Comparison of ENCODE assay signal across 9 mouse cellular contexts in the genomic region with DNA sequence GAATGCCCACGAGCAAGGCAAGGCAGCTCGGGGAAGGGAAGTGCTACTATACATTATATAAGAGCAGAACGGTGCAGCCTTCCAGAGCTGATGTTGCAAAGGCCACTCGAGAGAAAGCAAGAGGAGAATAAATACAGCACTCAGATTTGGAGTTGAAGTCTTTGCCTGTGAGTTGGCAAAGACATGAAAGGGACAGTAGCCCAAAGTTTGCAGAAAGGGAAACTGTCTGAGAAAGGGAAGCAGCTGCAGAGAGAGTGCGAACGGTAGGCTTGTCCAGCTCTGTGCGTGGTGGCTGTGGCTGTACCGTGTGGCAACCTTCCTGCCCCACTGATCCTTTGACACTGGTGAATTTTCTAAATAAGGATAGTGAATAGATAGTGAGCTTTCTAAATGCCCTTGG. TPM values are rescaled to one million over a fixed set of nuclear protein-coding genes. Genes with fewer than 3 reads are reported as not detected.
DNase-seq lines count a peak whose midpoint lies in the region; ATAC-seq and TF ChIP-seq lines count a peak whose summit lies in the region.
"Had no signal": no experiment of that assay in that cellular context is flagged by ENCODE, and none has a peak within 500 bp of the region (broad histone marks: within the 10 kb centered on the region; RNA-seq: fewer than 3 reads in every experiment).

No protein-coding gene starts in this region.

- 73% methylated on average over 8 of the region's 8 CpGs for WGBS in neural tube, embryonic 11.5 days
- 10% methylated on average over 8 of the region's 8 CpGs for WGBS in lung, embryonic 16.5 days
- 33% methylated on average over 8 of the region's 8 CpGs for WGBS in stomach, postnatal 0 days

- no peak overlapping the region for H3K9ac ChIP-seq in neural tube, embryonic 11.5 days (ENCODE audit: low read length)
- peak overlapping the region; percentile 93 for H3K9ac ChIP-seq in lung, embryonic 16.5 days (ENCODE audit: low read length)
- H3K9ac ChIP-seq in stomach, postnatal 0 days (ENCODE audit: low read length) = no peak overlapping the region

- no peak for ATAC-seq in neural tube, embryonic 11.5 days (ENCODE audit: insufficient read depth, low FRiP score, low TSS enrichment)
- peak; percentile 70 for ATAC-seq in granulocyte monocyte progenitor cell, adult 5-6 weeks (replicated peaks; ENCODE audit: poor library complexity, severe bottlenecking)
- peak; percentile 71 for ATAC-seq in lung, embryonic 16.5 days (ENCODE audit: low read depth)
- no peak for ATAC-seq in stomach, postnatal 0 days (ENCODE audit: low FRiP score, low TSS enrichment)
- no peak for ATAC-seq in CD4-positive, CD25-positive, alpha-beta regulatory T cell, adult 4 months

- TF ChIP-seq CTCF in stomach, postnatal 0 days (IDR thresholded peaks at IDR 0.05; ENCODE audit: low read depth) = no peak

- peak overlapping the region; percentile 6; the same call in 1 of the 2 replicates for H3K4me3 ChIP-seq in neural tube, embryonic 11.5 days (ENCODE audit: low read depth, low read length)
- H3K4me3 ChIP-seq in lung, embryonic 16.5 days (ENCODE audit: low read length) = peak overlapping the region; percentile 95
- H3K4me3 ChIP-seq in stomach, postnatal 0 days (ENCODE audit: low read depth, low read length) = no peak overlapping the region

- H3K27me3 ChIP-seq in neural tube, embryonic 11.5 days (ENCODE audit: control insufficient read depth, insufficient read depth, low read length) = no peaks in the 10 kb centered on the region
- H3K27me3 ChIP-seq in lung, embryonic 16.5 days (ENCODE audit: control insufficient read depth, insufficient read depth, low read depth, low read length) = no peaks in the 10 kb centered on the region
- no peaks in the 10 kb centered on the region for H3K27me3 ChIP-seq in stomach, postnatal 0 days (ENCODE audit: control insufficient read depth, insufficient read depth, low read length)

- H3K9me3 ChIP-seq in neural tube, embryonic 11.5 days (ENCODE audit: control insufficient read depth, low read length) = no peaks in the 10 kb centered on the region
- H3K9me3 ChIP-seq in lung, embryonic 16.5 days (ENCODE audit: control insufficient read depth, low read length) = no peaks in the 10 kb centered on the region
- H3K9me3 ChIP-seq in stomach, postnatal 0 days (ENCODE audit: control insufficient read depth, low read length) = no peaks in the 10 kb centered on the region

- no peak for TF ChIP-seq EP300 in stomach, postnatal 0 days (optimal IDR thresholded peaks at IDR 0.05)

- H3K36me3 ChIP-seq in neural tube, embryonic 11.5 days (ENCODE audit: control insufficient read depth, insufficient read depth, low read length) = no peaks in the 10 kb centered on the region
- H3K36me3 ChIP-seq in lung, embryonic 16.5 days (ENCODE audit: control insufficient read depth, insufficient read depth, low read length) = no peaks in the 10 kb centered on the region
- H3K36me3 ChIP-seq in stomach, postnatal 0 days (ENCODE audit: control insufficient read depth, insufficient read depth, low read length) = no peaks in the 10 kb centered on the region

- H3K4me1 ChIP-seq in neural tube, embryonic 11.5 days (ENCODE audit: control insufficient read depth, insufficient read depth, low read length) = peaks cover 13% of the 10 kb centered on the region
- H3K4me1 ChIP-seq in lung, embryonic 16.5 days (replicated peaks; ENCODE audit: control insufficient read depth, insufficient read depth, low read length) = peaks cover 33% of the 10 kb centered on the region
- no peaks in the 10 kb centered on the region for H3K4me1 ChIP-seq in stomach, postnatal 0 days (replicated peaks; ENCODE audit: control insufficient read depth, insufficient read depth)

- DNase-seq in neural tube, embryonic 11.5 days (ENCODE audit: low spot score) = no peak
- no peak for DNase-seq in neural tube, embryonic 10.5 days (ENCODE audit: extremely low spot score, low spot score)
- no peak for DNase-seq in stomach, postnatal 0 days (ENCODE audit: low spot score)
- no peak for DNase-seq in kidney, postnatal 25 days
- no peak for DNase-seq in natural killer cell, adult 2 months (ENCODE audit: low spot score in 2 of 2)

- peak overlapping the region; percentile 67 for H3K4me2 ChIP-seq in neural tube, embryonic 11.5 days (ENCODE audit: low read depth)
- H3K4me2 ChIP-seq in lung, embryonic 16.5 days (ENCODE audit: low read depth, low read length) = peak overlapping the region; percentile 87
- peak overlapping the region; percentile 85 for H3K4me2 ChIP-seq in stomach, postnatal 0 days (replicated peaks; ENCODE audit: low read depth)

- no peak overlapping the region for H3K27ac ChIP-seq in neural tube, embryonic 11.5 days (ENCODE audit: low read depth, low read length)
- H3K27ac ChIP-seq in lung, embryonic 16.5 days (ENCODE audit: low read length) = peak overlapping the region; percentile 69
- H3K27ac ChIP-seq in stomach, postnatal 0 days (replicated peaks) = no peak overlapping the region

RNA-seq across cellular contexts. Expression of a gene that starts 1.6 kb away (rescaled TPM):
- polyA plus RNA-seq in neural tube, embryonic 11.5 days (2014; fragmentation: Nextera tagmentation; extraction: Ambion mirVana) = 12.2 and 13.3 TPM in 2 replicates
- total RNA-seq in granulocyte monocyte progenitor cell, adult 5-6 weeks (2014; fragmentation: Nextera tagmentation) = 16.8 and 48.8 TPM in 2 replicates
- total RNA-seq in granulocyte monocyte progenitor cell, adult 5-6 weeks (2017) = 12.7 and 15.7 TPM in 2 replicates
- polyA plus RNA-seq in lung, embryonic 16.5 days (2015; fragmentation: Nextera tagmentation; extraction: Ambion mirVana) = 9.8 and 11.7 TPM in 2 replicates
- 6.9 and 7.0 TPM in 2 replicates for polyA plus RNA-seq in stomach, postnatal 0 days (2015; fragmentation: Nextera tagmentation; extraction: Ambion mirVana)
- 10 to 100 TPM in 1 of 2 experiments, 1 to 10 TPM in 1; 7.0 to 10.1 TPM for polyA plus RNA-seq in CD4-positive, CD25-positive, alpha-beta regulatory T cell, adult 4 months (2017; shearing (Covaris generic))

RNA-seq across cellular contexts. Expression of a gene that starts 8.9 kb away (rescaled TPM):
- 0.44 TPM in 1 of 2 replicates, not detected in the other for polyA plus RNA-seq in neural tube, embryonic 11.5 days (2014; fragmentation: Nextera tagmentation; extraction: Ambion mirVana)
- not detected in 2 replicates for total RNA-seq in granulocyte monocyte progenitor cell, adult 5-6 weeks (2014; fragmentation: Nextera tagmentation)
- not detected in 2 replicates for total RNA-seq in granulocyte monocyte progenitor cell, adult 5-6 weeks (2017)
- 0.20 and 0.28 TPM in 2 replicates for polyA plus RNA-seq in lung, embryonic 16.5 days (2015; fragmentation: Nextera tagmentation; extraction: Ambion mirVana)
- polyA plus RNA-seq in stomach, postnatal 0 days (2015; fragmentation: Nextera tagmentation; extraction: Ambion mirVana) = 0.25 and 0.27 TPM in 2 replicates
- polyA plus RNA-seq in CD4-positive, CD25-positive, alpha-beta regulatory T cell, adult 4 months (2017; shearing (Covaris generic)) = under 1 TPM; 0.68 to 0.78 TPM
- polyA plus RNA-seq: spleen, adult 2 months had no signal

RNA-seq across cellular contexts. Expression of a gene that starts 44.0 kb away (rescaled TPM):
- polyA plus RNA-seq in neural tube, embryonic 11.5 days (2014; fragmentation: Nextera tagmentation; extraction: Ambion mirVana) = 197 and 216 TPM in 2 replicates
- total RNA-seq in granulocyte monocyte progenitor cell, adult 5-6 weeks (2014; fragmentation: Nextera tagmentation) = 156 and 193 TPM in 2 replicates
- 141 and 174 TPM in 2 replicates for total RNA-seq in granulocyte monocyte progenitor cell, adult 5-6 weeks (2017)
- 173 and 181 TPM in 2 replicates for polyA plus RNA-seq in lung, embryonic 16.5 days (2015; fragmentation: Nextera tagmentation; extraction: Ambion mirVana)
- polyA plus RNA-seq in stomach, postnatal 0 days (2015; fragmentation: Nextera tagmentation; extraction: Ambion mirVana) = 191 and 193 TPM in 2 replicates
- polyA plus RNA-seq in CD4-positive, CD25-positive, alpha-beta regulatory T cell, adult 4 months (2017; shearing (Covaris generic)) = 100 to 1,000 TPM; 224 to 238 TPM

Comparison
In these comparisons a context has a peak if more than half of its experiments do, and no peak if none do; other contexts are left out.
1. ATAC-seq: peak in granulocyte monocyte progenitor cell, adult 5-6 weeks (single experiment) and lung, embryonic 16.5 days (single experiment); none in neural tube, embryonic 11.5 days (single experiment), stomach, postnatal 0 days (single experiment) and CD4-positive, CD25-positive, alpha-beta regulatory T cell, adult 4 months (single experiment).
2. Peak in every context shown above with its lines, with median percentiles within 50 percentile points of each other: H3K4me2 ChIP-seq.